Mouse (Mus musculus): ENCODE data around the gene Stab1.

- no peak for TF ChIP-seq CTCF (conservative IDR thresholded peaks at IDR 0.05; ENCODE audit: low read length)
- TF ChIP-seq POU5F1 (IDR thresholded peaks at IDR 0.05; ENCODE audit: borderline replicate concordance, low read length), result no peak
Measured at GRCm38 (mm10) chr14:31165991-31166630, 2.3 kb downstream of the Stab1 start.

Data from E14TG2a.4 (cell line).